Mouse (Mus musculus): ENCODE data around the gene Rab5c. TPM values are rescaled to one million over a fixed set of nuclear protein-coding genes. Genes with fewer than 3 reads are reported as not detected.
A peak's percentile ranks its signal among the peaks of the same experiment; 100 is the strongest.

The Rab5c gene
- total and polyA plus RNA-seq, 3 experiments: 121 to 156 (median 150) TPM

GRCm38 (mm10) chr11:100758707-100759610, 20.9 kb upstream of the Rab5c start:
- no peak for DNase-seq (ENCODE audit: extremely low read depth)
- in situ Hi-C loops (cut with MboI; ENCODE audit: low pct_ligation_motif_present, low pct_unique_long_range_greater_than_20kb, low sequenced_read_pairs): no loop called here
- Histone ChIP-seq H3K36me3 (replicated peaks in 1 of 2; ENCODE audit: control insufficient read depth in 1 of 2, insufficient read depth in 1 of 2, low read length in 1 of 2) (peaks cover 9 to 27% of the 10 kb centered on the region in 2 experiments), H3K9ac (ENCODE audit: insufficient read depth, low read depth) (peak overlapping the region; percentile 20; the same call in 1 of the 2 replicates), H3K79me2 (replicated peaks; ENCODE audit: control insufficient read depth, extremely low read depth, insufficient read depth, poor library complexity, severe bottlenecking) (no peaks in the 10 kb centered on the region), H3K27ac (ENCODE audit: insufficient read depth, low read depth) (peak overlapping the region; percentile 8; the same call in 1 of the 2 replicates), H3K9me3 (replicated peaks; ENCODE audit: low read length) (no peaks in the 10 kb centered on the region), H3K4me1 (ENCODE audit: control insufficient read depth in 1 of 2, insufficient read depth in 2 of 2) (peaks cover 26 to 57% of the 10 kb centered on the region in 2 experiments), H3K4me3 (replicated peaks in 1 of 3; ENCODE audit: low read depth in 2 of 3, low read length in 2 of 3, poor library complexity in 1 of 3) (peak overlapping the region; percentile 46 to 61 (median 53)), H3K27me3 (replicated peaks) (peaks cover 12% of the 10 kb centered on the region), H3K4me2 (ENCODE audit: insufficient read depth, low read depth, poor library complexity, severe bottlenecking) (peak overlapping the region; percentile 86)
- dilution Hi-C loops (cut with MboI; ENCODE audit: extremely low pct_ligation_motif_present, extremely low pct_unique_long_range_greater_than_20kb, low sequenced_read_pairs): no loop called here
- TF ChIP-seq NRF1 (IDR thresholded peaks at IDR 0.05; ENCODE audit: low read depth, low read length): 0 out of 2 replicates have a peak, but pooled peaks have one; percentile 14
- no peak for TF ChIP-seq RCOR1 (conservative IDR thresholded peaks at IDR 0.05; ENCODE audit: low read depth, low read length)

DNA sequence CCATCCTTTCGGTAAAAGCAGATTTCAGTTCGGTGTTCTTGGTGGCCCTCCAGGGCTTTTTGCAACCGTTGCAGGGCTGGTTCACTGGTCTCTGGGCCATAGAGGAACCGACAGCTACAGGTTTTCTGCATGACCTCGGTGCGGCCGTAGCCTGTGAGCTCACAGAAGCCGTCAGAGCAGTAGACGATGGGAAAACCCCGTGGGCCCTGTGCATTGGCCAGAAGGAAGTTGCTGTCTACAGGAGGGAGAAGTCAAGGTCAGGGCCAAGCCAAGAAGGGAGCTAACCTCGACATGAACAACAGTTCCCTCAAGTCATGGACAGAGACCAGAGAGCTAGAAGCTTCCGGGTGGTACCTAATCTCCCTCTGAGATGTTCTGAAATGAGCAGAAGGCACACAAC, 19.6 kb upstream of the Rab5c start:
- H3K9ac ChIP-seq (ENCODE audit: insufficient read depth, low read depth): peak overlapping the region; percentile 31; the same call in 1 of the 2 replicates
- H3K27ac ChIP-seq (ENCODE audit: insufficient read depth, low read depth): peak overlapping the region; percentile 91
- in situ Hi-C loops (cut with MboI; ENCODE audit: low pct_ligation_motif_present, low pct_unique_long_range_greater_than_20kb, low sequenced_read_pairs) (no loop called here), dilution Hi-C loops (cut with MboI; ENCODE audit: extremely low pct_ligation_motif_present, extremely low pct_unique_long_range_greater_than_20kb, low sequenced_read_pairs) (no loop called here)
- no peaks in the 10 kb centered on the region for H3K79me2 ChIP-seq (replicated peaks; ENCODE audit: control insufficient read depth, extremely low read depth, insufficient read depth, poor library complexity, severe bottlenecking)
- H3K36me3 ChIP-seq (replicated peaks in 1 of 2; ENCODE audit: control insufficient read depth in 1 of 2, insufficient read depth in 1 of 2, low read length in 1 of 2): peaks cover 12 to 40% of the 10 kb centered on the region in 2 experiments
- no peak overlapping the region for H3K4me3 ChIP-seq (replicated peaks in 1 of 3; ENCODE audit: low read depth in 2 of 3, low read length in 2 of 3, poor library complexity in 1 of 3)
- peaks cover 26 to 57% of the 10 kb centered on the region in 2 experiments for H3K4me1 ChIP-seq (ENCODE audit: control insufficient read depth in 1 of 2, insufficient read depth in 2 of 2)
- H3K9me3 ChIP-seq (replicated peaks; ENCODE audit: low read length): no peaks in the 10 kb centered on the region
- peaks cover 7% of the 10 kb centered on the region for H3K27me3 ChIP-seq (replicated peaks)
- peak; percentile 91 for DNase-seq (ENCODE audit: extremely low read depth)
- peak overlapping the region; percentile 53 for H3K4me2 ChIP-seq (ENCODE audit: insufficient read depth, low read depth, poor library complexity, severe bottlenecking)
- TF ChIP-seq TCF12 (IDR thresholded peaks at IDR 0.05; ENCODE audit: low read depth, low read length) (peak; percentile 25; the same call in 1 of the 2 replicates), SIN3A (IDR thresholded peaks at IDR 0.05; ENCODE audit: low read length) (peak; percentile 70; the same call in 1 of the 2 replicates), BHLHE40 (IDR thresholded peaks at IDR 0.05; ENCODE audit: low read depth, low read length) (0 out of 2 replicates have a peak, but pooled peaks have one; percentile 28), ZNF384 (IDR thresholded peaks at IDR 0.05; ENCODE audit: low read depth, low read length) (no peak), POLR2AphosphoS2 (IDR thresholded peaks at IDR 0.05; ENCODE audit: low read depth, low read length) (no peak), MEF2A (IDR thresholded peaks at IDR 0.05; ENCODE audit: borderline replicate concordance, low read depth, low read length) (0 out of 2 replicates have a peak, but pooled peaks have one; percentile 57), MYC (IDR thresholded peaks at IDR 0.05; ENCODE audit: low read depth, low read length) (no peak; the same call in 1 of the 2 replicates), USF1 (IDR thresholded peaks at IDR 0.05; ENCODE audit: low read depth, low read length) (no peak), HCFC1 (IDR thresholded peaks at IDR 0.05; ENCODE audit: low read depth, low read length) (no peak), RAD21 (IDR thresholded peaks at IDR 0.05; ENCODE audit: low read depth, low read length) (no peak; the same call in 1 of the 2 replicates), USF2 (conservative IDR thresholded peaks at IDR 0.05; ENCODE audit: low read depth, low read length) (no peak; the same call in 1 of the 2 replicates), CHD2 (IDR thresholded peaks at IDR 0.05; ENCODE audit: low read length) (no peak), ZC3H11A (IDR thresholded peaks at IDR 0.05; ENCODE audit: low read depth, low read length) (no peak), CTCF (conservative IDR thresholded peaks at IDR 0.05 in 1 of 2, IDR thresholded peaks at IDR 0.05 in 1 of 2; ENCODE audit: low read depth in 2 of 2, low read length in 2 of 2) (no peak), KAT2A (IDR thresholded peaks at IDR 0.05; ENCODE audit: insufficient replicate concordance, low read length) (no peak), MAX (IDR thresholded peaks at IDR 0.05; ENCODE audit: low read length) (peak; percentile 56; the same call in 1 of the 2 replicates), PAX5 (IDR thresholded peaks at IDR 0.05; ENCODE audit: low read length) (no peak), JUND (conservative IDR thresholded peaks at IDR 0.05; ENCODE audit: low read depth, low read length) (no peak), SMC3 (IDR thresholded peaks at IDR 0.05; ENCODE audit: low read depth, low read length) (peak; percentile 16; the same call in 1 of the 2 replicates), EP300 (IDR thresholded peaks at IDR 0.05; ENCODE audit: low read length) (no peak; the same call in 1 of the 2 replicates), NRF1 (IDR thresholded peaks at IDR 0.05; ENCODE audit: low read depth, low read length) (no peak), RCOR1 (conservative IDR thresholded peaks at IDR 0.05; ENCODE audit: low read depth, low read length) (no peak), MAZ (IDR thresholded peaks at IDR 0.05; ENCODE audit: low read depth, low read length) (no peak), ZMIZ1 (IDR thresholded peaks at IDR 0.05; ENCODE audit: low read depth, low read length) (no peak), UBTF (IDR thresholded peaks at IDR 0.05; ENCODE audit: low read depth, low read length) (0 out of 2 replicates have a peak, but pooled peaks have one; percentile 70), E2F4 (IDR thresholded peaks at IDR 0.05; ENCODE audit: insufficient replicate concordance, low read depth, low read length) (no peak), POLR2A (IDR thresholded peaks at IDR 0.05; ENCODE audit: low read depth, low read length) (peak; percentile 66), TBP (conservative IDR thresholded peaks at IDR 0.05; ENCODE audit: low read depth, low read length) (0 out of 2 replicates have a peak, but pooled peaks have one; percentile 61), GABPA (IDR thresholded peaks at IDR 0.05; ENCODE audit: insufficient replicate concordance, low read depth, low read length) (no peak), ELF1 (IDR thresholded peaks at IDR 0.05; ENCODE audit: low read depth, low read length) (peak; percentile 72)
